Mouse (Mus musculus) cerebellum, adult 18-20 months (tissue): ENCODE measurements around the gene Enah.

Experiments
- DNase-seq, 2 experiments: peaks; one replicate each; pipeline ENCODE4 v3.0.0; 2021

Gene Enah

DNA sequence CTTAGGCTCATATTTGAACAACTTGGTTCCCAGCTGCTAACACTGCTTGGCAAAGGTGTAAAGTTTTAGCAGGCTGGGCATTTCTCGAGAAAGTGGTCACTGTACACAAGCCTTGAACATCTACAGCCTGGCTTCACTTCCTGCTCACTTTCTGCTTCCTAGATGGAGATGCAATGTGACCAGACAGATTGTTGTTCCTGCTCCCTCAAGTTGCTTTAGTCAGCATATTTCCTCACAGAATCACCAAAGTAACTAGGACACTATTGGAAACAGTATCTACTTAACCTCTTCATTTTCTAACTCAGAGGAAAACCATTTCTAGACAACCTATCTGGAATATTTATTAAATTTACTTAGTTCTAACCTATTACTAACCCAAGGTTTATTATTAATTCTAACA lies 61.4 kb downstream of the Enah start:
- DNase-seq, result no peak

DNA sequence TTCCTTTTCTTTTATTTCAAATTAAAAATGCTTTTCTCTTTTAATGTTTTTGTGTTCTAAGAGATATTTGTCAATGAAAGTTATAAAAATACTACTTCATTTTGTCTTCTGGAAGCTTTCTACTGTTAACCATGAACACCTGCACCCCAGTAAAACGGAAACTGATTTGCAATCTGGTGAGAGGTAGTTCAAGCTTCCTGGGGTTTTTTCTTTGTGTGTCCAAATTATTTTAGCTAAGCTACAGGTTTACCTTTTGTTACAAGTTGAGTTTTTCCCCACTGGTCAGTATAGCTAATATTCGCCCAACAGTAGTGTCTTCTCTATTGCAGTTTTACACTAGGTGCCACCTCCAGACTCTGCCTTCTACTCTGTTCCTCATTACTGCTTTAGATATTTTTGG lies 62.1 kb downstream of the Enah start:
- DNase-seq, result no peak

DNA sequence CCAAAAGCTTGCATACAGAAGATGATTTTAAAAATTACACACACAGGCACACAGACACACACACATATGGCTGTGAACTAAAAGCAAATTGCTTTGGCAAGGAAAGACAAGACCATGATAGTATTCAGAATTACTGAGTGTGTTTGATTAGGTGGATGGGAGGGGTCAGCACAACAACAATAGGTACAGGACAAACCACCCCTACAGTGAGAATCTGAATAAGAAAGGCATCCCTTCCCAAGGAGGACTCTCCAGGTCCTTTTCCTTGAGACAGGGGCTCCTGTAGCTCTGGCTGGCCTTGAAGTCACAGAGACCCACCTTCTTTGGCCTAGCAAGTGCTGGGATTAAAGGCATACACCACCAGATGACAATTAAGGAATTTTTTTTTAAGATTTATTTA lies 66.2 kb downstream of the Enah start:
- no peak for DNase-seq

DNA sequence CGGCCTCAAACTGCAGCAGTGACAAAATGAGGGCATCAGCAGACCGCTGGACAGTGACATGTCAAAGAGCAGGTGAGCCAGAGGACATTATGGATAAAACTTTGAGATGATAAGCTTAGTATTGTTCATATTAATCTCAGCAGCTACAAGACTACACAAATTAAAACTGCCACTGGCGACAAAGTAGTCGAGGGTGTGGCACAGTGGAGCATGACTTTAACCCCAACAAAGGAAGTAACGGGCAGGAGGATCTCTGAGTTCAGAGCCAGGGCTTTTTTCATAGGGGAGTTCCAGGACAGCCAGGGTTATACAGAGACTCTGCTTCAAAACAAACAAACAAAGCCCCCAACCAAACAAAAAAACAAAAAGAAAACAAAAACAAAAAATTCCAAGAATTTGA lies 68.5 kb downstream of the Enah start:
- no peak for DNase-seq

DNA sequence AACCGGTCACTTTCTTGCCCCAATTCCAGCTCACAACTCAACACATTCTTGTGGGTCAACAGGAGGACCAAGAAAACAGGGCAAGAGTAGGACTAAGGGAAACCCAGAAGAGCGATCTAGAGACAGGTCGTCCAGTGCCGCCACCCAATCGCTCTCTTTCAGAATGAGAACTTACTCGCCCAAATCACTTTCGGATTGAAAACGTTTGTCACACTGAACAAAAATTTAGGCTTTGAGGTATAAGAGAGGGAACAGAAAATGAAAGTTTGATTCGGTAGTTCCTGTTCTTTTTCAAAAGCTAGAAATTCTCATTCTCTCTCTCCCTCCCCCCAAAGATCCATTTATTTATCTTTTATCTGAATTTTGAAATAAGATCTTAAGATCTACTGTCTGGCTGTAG lies 69.1 kb downstream of the Enah start:
- no peak for DNase-seq

DNA sequence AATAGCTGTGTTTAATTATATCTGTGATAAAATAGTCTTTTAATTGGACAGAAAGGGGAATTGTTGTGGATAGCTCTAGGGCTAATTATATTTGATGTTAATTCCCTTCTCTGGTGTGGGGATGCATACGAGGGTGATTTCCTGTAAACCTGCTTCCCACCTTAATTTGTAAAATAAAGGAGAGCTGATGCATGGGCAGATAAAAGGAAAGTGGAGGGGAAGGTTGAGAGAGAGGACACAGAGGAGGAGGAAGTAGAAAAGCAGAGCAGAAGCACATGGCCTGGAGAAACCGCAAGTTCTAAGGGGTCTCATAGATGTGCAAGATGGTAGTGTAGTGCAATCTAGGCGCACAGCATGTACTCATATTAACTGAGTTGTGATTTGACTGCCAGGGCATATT lies 71.6 kb downstream of the Enah start:
- DNase-seq, result no peak

DNA sequence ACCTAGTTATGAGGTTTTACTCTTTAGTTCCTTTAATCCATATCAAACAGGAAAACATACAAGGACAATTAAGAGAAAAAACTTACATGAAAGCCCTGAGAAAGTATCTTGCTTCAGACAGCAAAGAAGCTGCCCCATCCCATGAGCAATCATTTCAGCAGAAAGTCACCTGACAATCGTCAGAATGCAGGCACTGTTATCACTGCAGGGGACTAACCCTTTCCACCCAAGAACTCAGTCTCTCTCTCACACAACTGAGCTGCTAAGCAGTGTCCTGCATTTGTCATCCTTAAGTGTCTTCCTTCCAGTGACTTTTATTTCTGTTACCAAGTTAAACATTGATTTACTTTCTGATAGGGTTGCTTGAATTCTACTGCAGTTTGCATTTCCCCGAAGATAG lies 82.7 kb downstream of the Enah start:
- DNase-seq, result no peak

DNA sequence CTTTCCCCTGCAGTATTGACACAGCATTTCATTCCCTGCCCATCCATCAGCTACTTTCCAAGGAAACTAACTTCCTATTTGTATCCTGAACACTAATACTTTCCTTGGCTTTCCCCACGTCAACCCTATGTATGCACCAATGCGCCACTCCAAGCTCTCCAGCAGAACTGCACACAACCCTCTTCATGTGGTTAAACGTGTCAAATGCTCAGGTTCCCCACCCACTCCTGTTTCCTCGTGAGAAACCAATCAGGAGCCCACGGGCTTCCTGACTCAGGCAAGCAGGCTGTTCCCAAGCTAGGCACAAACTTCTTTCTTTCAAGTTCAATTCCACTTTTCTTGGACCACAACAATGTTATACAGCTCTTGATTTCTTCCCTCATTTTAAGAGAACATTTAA lies 91.4 kb downstream of the Enah start:
- no peak for DNase-seq

DNA sequence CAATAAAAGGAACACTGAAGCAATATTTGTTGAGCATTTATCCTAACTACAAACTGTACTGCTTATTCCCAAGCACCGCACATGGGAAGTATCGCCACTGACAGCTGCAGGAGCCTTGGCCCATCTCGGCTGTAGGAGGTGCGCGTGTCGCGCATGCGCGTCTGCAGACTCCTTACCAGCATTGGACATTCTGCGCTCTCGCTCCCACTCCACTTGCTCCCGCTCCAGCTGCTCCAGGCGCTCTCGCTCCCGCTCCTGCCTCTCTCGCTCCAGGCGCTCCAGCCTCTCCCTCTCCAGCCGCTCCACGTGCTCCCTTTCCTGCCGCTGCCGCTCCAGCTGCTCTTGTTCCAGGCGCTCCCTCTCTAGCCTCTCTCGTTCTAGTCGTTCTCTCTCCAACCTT lies 96.4 kb downstream of the Enah start:
- peak in 1 of 2 experiments; percentile 11 for DNase-seq

DNA sequence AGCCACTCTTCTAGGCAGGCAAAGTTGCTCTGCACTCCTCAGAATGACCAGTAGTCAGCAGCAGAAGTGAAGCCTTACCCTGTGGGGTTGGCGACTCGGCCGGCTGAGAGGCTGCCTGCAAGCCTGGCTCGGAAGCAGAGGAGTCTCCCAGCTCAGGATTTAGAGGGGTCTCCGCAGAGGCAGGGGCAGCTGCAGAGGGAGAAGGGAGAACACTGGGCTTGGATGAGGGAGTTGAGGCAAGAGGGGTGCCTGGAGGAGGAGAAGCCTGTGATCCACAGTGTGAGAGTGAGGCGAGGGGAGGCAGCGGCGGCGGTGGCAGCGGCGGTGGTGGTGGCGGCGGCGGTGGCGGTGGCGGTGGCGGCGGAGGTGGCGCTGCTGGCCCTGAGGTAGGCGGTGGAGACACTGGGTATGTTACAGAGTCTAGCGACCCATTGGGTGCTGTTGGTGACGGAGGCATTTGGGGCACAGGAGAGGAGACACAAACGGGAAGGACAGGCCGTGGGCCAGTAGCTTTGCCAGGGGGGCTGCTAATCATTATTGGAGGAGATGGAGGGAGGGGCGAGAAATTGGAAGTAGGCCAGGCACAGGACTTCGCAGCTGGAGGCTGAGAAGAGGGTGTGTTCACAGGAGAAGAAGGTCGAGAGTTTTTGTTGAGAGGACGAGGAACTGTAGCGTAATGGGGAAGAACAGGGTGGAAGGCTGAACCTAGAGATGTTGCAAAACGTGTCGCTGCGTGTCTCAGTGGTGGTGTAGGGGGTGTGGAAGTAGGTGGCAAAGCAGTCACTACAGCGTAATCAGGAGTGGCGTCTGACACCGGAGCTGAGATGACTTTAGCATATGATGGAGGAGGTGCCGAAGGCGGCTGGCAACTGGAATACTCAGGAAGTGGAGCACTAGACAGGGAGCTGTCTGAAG lies 98.0 kb downstream of the Enah start:
- DNase-seq, result peak in 1 of 2 experiments; percentile 5

DNA sequence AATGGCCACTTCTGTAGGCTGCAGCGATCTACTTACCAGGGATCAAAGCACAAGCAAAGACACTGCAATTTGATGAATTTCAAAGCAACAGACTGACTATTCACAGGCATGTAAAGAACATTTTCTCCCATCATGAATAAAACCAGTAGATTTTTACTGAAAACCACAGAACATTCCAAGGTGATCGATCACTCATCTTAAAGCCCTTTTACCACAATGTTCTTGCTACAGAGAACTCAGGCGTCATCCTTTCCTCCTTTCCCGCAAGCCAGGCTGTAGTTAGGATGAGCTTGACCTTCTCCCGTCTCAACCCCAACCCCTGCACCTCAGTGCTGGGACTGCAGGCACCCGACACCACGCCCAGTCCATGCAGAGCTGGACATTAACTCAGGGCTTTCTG lies 107.9 kb downstream of the Enah start:
- no peak for DNase-seq

DNA sequence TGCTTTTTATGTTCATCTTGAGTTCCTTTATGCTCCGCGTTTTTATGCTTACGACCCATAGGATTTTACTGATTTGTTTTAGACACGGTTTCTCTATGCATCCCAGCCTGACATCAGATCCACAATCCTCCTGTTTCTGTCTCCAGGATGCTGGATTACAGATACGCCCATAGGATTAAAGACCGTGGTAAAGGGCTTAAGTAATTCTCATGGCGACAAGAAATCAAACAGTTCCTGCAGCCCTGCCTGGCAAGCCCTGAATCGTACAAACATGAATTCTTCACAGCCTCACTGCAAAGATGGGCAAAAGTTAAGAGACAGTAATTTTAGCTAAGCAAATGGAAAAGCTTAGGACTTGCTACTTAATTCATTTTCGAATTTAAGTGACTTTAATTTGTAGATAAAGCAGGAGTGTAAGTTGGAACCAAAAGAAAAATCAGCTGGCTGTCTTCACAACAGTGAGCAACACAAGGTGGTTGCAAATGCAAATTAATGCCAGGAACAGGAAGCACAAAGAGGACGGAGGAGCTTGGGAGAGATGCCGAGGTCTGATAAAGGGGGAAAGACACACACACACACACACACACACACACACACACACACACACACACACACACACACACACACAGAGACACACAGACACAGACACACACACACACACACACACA lies 118.0 kb downstream of the Enah start:
- no peak for DNase-seq

DNA sequence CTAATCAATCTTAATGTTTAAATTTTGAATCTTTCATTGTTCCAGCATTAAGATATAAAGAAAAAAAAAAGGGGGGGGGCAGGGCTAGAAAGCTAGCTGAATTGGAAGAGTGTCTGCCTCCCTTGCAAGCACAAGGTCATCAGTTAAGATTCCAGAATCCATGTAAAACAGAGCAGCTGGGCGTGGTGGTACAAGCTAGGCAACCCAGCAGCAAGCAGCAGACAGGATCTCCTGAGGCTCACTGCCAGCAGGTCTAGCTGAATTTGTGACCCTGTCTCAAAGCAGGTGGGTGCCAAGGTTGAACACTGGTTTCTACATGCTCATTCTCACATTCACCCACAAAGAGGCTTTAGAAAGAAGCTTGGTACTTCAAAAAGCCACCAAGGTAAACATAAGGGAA lies 118.9 kb downstream of the Enah start:
- no peak for DNase-seq

DNA sequence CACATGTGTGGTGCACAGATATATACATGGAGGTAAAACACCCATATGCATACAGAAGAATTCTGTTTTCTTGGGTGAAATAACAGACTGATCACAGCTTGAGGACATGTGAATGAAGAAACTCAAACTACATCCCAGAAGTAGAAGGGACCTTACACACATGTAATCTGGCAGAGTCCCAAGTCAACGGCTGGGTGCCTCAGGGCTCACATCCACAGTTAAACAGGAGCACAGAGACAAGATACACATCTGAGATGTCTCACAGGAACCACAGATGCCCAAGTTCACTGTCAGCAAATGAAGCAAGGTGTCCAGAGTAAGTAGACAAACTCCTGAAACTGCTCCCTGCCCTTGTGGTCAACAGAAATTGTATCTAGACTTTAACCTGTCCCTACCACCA lies 120.8 kb downstream of the Enah start:
- no peak for DNase-seq

DNA sequence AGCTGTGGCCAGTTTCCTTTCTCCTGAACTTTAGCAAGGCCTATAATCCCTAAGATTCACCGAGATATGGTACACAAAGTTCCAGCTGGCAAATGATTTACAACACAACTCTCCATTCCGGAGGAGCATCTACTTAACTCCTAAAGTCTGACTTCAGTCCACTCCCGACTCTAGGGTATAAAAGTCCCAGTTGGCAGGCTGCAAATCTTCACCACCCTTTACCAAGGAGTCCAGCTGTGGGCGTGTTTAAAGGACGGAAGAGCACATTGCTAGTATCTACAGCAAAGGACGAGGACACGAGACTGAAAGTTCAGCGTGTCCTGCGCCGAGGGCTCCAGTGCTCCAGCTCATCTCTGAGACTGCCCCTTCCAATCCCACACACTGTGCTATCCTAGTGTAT lies 122.8 kb downstream of the Enah start:
- no peak for DNase-seq

DNA sequence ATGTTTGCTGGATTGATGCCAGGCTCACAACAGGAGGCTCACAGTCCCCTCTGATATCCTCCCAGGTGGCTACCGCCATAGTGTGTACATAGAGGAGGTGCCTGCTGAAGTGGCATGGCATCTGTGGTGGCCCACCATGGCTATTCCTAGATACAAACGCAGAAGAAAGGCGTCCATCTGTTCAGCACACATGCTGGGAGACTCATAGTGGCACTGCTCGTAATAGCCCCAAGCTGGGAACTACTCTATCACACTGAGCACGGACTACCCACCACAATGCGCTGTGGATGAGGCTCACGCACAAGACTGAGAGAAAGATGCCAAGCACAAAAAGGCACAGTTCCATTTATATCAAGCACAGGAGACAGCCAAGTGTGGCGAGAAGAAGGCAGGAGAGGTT lies 126.1 kb downstream of the Enah start:
- DNase-seq, result no peak

DNA sequence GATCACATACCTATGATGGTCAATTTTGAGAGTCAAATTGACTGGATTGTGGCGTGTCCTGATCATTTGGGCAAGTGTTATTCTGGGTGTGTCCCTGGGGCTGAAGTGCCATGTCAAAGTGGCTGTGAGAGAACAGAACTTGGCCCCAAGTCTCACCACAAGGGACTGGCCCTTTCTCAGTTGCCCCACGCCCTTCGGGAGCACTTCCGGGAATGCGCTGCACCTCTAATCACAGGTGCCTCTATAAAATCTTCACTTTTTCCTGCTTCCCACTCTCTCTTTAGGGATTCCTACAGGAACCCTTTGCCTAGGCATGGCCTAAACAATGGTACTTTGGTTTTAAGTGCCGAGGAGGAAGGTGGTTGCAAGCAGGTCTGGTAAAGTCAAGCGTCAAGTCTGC lies 130.1 kb downstream of the Enah start:
- DNase-seq, result no peak

DNA sequence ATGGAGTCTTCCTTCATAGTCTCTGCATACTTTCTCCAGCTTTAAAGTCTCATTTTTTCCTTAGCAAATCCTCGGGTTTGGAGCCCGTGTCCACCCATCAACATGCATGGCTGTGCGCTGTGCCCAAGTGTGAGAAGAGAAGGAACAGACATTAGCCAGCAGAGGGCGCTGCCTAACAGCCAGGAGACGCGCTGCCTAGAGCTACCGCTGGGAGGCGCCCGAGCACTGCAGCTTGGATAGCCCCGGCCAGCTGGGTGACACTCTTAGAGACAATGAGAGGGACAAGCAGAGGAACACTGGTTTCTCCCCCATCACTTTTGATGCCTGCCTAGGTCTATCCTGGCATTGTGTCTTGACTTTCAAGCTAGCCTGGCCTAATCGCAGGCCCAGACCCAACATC lies 131.0 kb downstream of the Enah start:
- peak; percentile 75 to 93 for DNase-seq

DNA sequence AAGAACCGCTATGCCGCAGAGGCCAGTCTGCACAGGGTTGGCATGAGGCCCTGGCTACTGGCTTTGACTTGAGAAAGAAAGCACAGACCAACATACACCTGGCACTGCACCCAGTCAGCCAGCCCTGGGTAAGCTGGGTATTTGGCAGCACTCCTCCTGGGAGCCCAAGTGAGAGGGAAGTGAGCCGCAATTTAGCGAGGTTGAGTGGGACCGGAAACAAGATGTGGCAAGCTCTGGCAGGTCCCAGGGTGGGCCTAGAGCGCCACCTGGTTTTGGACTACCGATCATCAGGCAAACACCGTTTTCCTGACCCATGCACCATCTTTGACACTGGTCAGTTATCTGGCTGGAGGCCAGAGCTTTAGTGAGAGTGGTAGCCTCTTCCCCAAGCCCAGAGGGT lies 138.3 kb downstream of the Enah start:
- peak; percentile 60 to 61 for DNase-seq

DNA sequence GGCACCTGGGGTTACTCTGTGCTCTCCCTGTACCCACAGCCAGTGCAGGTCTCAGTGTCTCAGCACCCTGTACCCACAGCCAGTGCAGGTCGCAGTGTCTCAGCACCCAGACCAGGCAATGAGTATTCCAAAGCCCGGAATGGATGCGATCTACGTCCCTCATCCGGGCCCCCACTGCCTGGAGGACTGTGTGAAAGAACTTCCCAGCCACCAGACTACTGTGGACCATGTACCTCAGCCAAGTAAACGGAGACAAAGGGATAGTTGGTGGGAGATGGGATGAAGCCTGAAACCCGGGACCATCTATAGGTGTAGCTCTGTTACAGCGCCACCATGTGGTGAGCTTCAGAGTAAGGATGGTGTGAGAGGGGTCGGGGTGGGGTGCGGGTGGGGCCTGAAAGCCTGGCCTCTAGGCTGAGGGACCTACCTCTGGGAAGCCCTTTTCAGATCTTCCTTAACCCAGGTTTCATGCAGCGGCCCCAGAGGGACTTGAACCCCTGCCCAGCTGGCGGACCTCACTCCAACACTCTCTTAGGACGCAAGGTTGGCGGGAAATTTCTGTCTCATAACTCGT lies 139.0 kb downstream of the Enah start:
- DNase-seq, result no peak

DNA sequence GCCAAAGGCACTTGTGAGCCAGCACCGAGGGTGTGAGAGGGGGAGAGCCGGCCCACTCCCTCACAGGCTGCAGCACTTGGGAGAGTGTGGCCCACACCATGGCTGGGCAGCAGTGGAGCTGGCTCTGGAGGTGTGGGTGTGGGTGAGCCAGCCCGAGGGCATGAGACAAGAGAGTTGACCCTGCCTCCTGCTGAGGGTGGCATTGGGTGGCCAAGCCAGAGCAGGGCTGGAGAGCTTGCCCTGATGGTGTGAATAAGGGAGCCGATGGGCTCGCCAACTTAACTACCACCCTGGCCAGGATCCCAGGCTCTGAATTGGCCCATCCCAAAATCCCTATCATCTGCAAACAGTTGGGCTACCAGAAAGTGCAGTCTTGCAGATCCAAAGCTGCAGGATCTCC lies 141.4 kb downstream of the Enah start:
- no peak for DNase-seq

DNA sequence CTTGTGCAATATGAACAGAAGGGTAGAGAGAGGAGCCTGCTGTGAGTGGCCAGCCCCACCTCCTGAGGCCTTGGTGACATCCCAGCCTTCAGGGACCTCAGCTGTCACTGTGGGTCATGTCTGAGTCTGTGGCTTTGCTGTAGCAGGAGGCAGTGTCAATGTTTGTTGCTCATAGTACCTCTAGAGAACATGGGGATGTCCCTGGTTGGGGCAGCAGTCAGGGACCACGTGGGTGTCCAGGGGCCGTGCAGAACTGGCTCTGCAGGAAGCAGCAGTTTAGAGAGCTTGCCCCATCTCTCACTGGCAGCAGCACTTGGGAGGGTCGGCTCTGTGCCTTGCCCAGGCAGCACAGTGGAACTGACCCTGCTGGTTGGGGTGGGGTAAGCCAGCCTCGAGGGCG lies 142.7 kb downstream of the Enah start:
- no peak for DNase-seq

DNA sequence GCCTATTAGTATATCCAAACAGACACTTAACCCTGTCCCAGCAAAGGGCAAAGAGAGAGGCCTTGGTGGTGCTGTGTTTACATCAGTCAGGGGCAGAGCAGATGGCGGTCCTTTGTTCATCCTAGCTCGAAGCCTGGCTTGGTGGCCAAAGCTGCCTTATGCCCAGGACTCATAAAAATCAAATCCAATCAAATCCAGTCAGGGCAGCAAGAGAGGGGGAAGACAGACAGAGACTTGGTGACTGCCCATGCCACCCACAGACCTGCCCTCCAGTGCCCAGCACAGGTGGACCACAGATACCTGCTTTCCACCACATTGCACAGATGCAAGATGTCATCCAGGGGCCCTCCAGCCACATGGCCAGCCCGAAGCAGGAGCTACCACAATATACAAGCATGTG lies 143.1 kb downstream of the Enah start:
- DNase-seq, result no peak
